Mouse (Mus musculus) cerebral cortex, adult 2 months (tissue): Measurements from ENCODE around the gene Fbln5.

Experiments
- WGBS: fragments of 180-500 bp; shearing (Covaris S2); methylation state at CpG from one replicate; pipeline ENCODE4 v1.1.7; 2018; 5-methylcytosine and 5-hydroxymethylcytosine counted together

Gene Fbln5

GRCm38 (mm10) chr12:101810515-101810914 is 8.3 kb downstream of the Fbln5 start:
- WGBS, result 68% methylated on average over 2 of the region's 2 CpGs

- WGBS, result 32% methylated on average over 2 of the region's 2 CpGs
Measured at GRCm38 (mm10) chr12:101807400-101807799, 11.5 kb downstream of the Fbln5 start.

- WGBS, result 87% methylated on average over 3 of the region's 3 CpGs
Measured at GRCm38 (mm10) chr12:101802445-101802844, 16.4 kb downstream of the Fbln5 start.

GRCm38 (mm10) chr12:101801744-101802143 is 17.1 kb downstream of the Fbln5 start:
- WGBS, result 76% methylated on average over 5 of the region's 5 CpGs

- WGBS, result 91% methylated on average over 3 of the region's 3 CpGs
Measured at GRCm38 (mm10) chr12:101801051-101801450, 17.8 kb downstream of the Fbln5 start.

GRCm38 (mm10) chr12:101798189-101798922 is 20.5 kb downstream of the Fbln5 start:
- WGBS, result 85% methylated on average over 7 of the region's 7 CpGs

- 86% methylated on average over 3 of the region's 3 CpGs for WGBS
Measured at GRCm38 (mm10) chr12:101794458-101794857, 24.4 kb downstream of the Fbln5 start.

GRCm38 (mm10) chr12:101793221-101793621 is 25.6 kb downstream of the Fbln5 start:
- 87% methylated on average over 5 of the region's 5 CpGs for WGBS

GRCm38 (mm10) chr12:101792684-101793083 is 26.2 kb downstream of the Fbln5 start:
- 89% methylated on average over 4 of the region's 4 CpGs for WGBS

- 97% methylated on average over 3 of the region's 3 CpGs for WGBS
Measured at GRCm38 (mm10) chr12:101789767-101790166, 29.1 kb downstream of the Fbln5 start.

GRCm38 (mm10) chr12:101789250-101789649 is 29.6 kb downstream of the Fbln5 start:
- 65% methylated on average over 3 of the region's 3 CpGs for WGBS

- 70% methylated on average over 2 of the region's 2 CpGs for WGBS
Measured at GRCm38 (mm10) chr12:101782787-101783186, 36.1 kb downstream of the Fbln5 start.

- 85% methylated on average over 5 of the region's 5 CpGs for WGBS
Measured at GRCm38 (mm10) chr12:101780915-101781314, 37.9 kb downstream of the Fbln5 start.

GRCm38 (mm10) chr12:101777613-101778325 is 41.1 kb downstream of the Fbln5 start:
- WGBS, result 37% methylated on average over 9 of the region's 9 CpGs

- WGBS, result 69% methylated on average over 5 of the region's 5 CpGs
Measured at GRCm38 (mm10) chr12:101776383-101776782, 42.5 kb downstream of the Fbln5 start.

GRCm38 (mm10) chr12:101774116-101774515 is 44.7 kb downstream of the Fbln5 start:
- 66% methylated on average over 4 of the region's 4 CpGs for WGBS

GRCm38 (mm10) chr12:101772962-101773361 is 45.9 kb downstream of the Fbln5 start:
- 61% methylated on average over 3 of the region's 3 CpGs for WGBS

- 87% methylated on average over 5 of the region's 5 CpGs for WGBS
Measured at GRCm38 (mm10) chr12:101770283-101771015, 48.4 kb downstream of the Fbln5 start.

- WGBS, result 67% methylated on average over 9 of the region's 9 CpGs
Measured at GRCm38 (mm10) chr12:101767306-101768053, 51.4 kb downstream of the Fbln5 start.

- WGBS, result 68% methylated on average over 3 of the region's 3 CpGs
Measured at GRCm38 (mm10) chr12:101766228-101766852, 52.5 kb downstream of the Fbln5 start.

GRCm38 (mm10) chr12:101764870-101765269 is 54.0 kb downstream of the Fbln5 start:
- 91% methylated on average over 5 of the region's 5 CpGs for WGBS
